Mouse (Mus musculus) ES-Bruce4 (cell line): ENCODE results near the gene Pomc. TPM values are rescaled to one million over a fixed set of nuclear protein-coding genes. Genes with fewer than 3 reads are reported as not detected.
"Not testable (repeated sequence)": the region's sequence is repeated elsewhere in the genome, so short reads cannot be mapped to it uniquely, and the experiment has no call there.

Experiments
- H3K27ac ChIP-seq: 2 replicates; pipeline ENCODE4 v1.5.1; 2012; ENCODE audit warnings: low read length, inconsistent platforms; ENCODE audit not compliant: insufficient read depth
- H3K27me3 ChIP-seq: 2 replicates; pipeline ENCODE4 v1.6.1; 2012; ENCODE audit warnings: mild to moderate bottlenecking, low read length, inconsistent platforms; ENCODE audit not compliant: control insufficient read depth, poor library complexity, insufficient read depth, severe bottlenecking
- H3K36me3 ChIP-seq: 2 replicates; pipeline ENCODE4 v1.6.1; 2012; ENCODE audit warnings: inconsistent platforms, mild to moderate bottlenecking, low read length, moderate library complexity; ENCODE audit not compliant: control insufficient read depth, poor library complexity, insufficient read depth, severe bottlenecking
- H3K4me1 ChIP-seq: one replicate; pipeline ENCODE4 v1.8.1; 2011; ENCODE audit warnings: low read length; ENCODE audit not compliant: control insufficient read depth, insufficient read depth
- H3K4me3 ChIP-seq: 2 replicates; pipeline ENCODE4 v1.5.1; 2011; ENCODE audit warnings: low read depth, mild to moderate bottlenecking, low read length
- H3K9ac ChIP-seq: 2 replicates; pipeline ENCODE4 v1.6.1; 2012; ENCODE audit warnings: low read depth, mild to moderate bottlenecking, inconsistent platforms; ENCODE audit not compliant: poor library complexity, severe bottlenecking
- H3K9me3 ChIP-seq: replicated peaks from 2 replicates; pipeline ENCODE4 v1.6.1; 2012; ENCODE audit warnings: mild to moderate bottlenecking, low read length, inconsistent platforms; ENCODE audit not compliant: control insufficient read depth, poor library complexity, insufficient read depth, severe bottlenecking
- CTCF ChIP-seq: IDR thresholded peaks from one replicate; pipeline ENCODE4 v1.8.1; 2011; ENCODE audit warnings: low read depth, low read length
- EP300 ChIP-seq: IDR thresholded peaks from 2 replicates; pipeline ENCODE4 v1.6.1; 2011; ENCODE audit warnings: low read depth, low read length; ENCODE audit not compliant: insufficient read depth
- POLR2A ChIP-seq: IDR thresholded peaks from one replicate; pipeline ENCODE4 v1.8.1; 2011; ENCODE audit warnings: low read length; ENCODE audit not compliant: insufficient read depth
- polyA plus RNA-seq: library from polyadenylated mRNA; stranded (reverse); fragments of >200 nt; gene quantifications from 2 replicates; pipeline ENCODE4 v1.2.4, GENCODE M21; 2011; ENCODE audit warnings: low read depth; ENCODE audit not compliant: missing spikeins, insufficient read depth, insufficient read length

The Pomc gene
- polyA plus RNA-seq, 1 experiment: not detected

GRCm38 (mm10) chr12:3928841-3929240, 25.9 kb upstream of the Pomc start:
- no peaks in the 10 kb centered on the region for H3K9me3 ChIP-seq

GRCm38 (mm10) chr12:3930090-3930865, 24.5 kb upstream of the Pomc start:
- H3K27me3 ChIP-seq, H3K4me1 ChIP-seq, H3K9me3 ChIP-seq, H3K4me3 ChIP-seq, H3K9ac ChIP-seq, H3K27ac ChIP-seq, H3K36me3 ChIP-seq: not testable (repeated sequence)

More at GRCm38 (mm10) chr12:3928841-3929240, 25.9 kb upstream of the Pomc start:
- H3K4me1 ChIP-seq: no peaks in the 10 kb centered on the region
- H3K27me3 ChIP-seq: no peaks in the 10 kb centered on the region
- no peaks in the 10 kb centered on the region for H3K36me3 ChIP-seq
- H3K27ac ChIP-seq: no peak overlapping the region
- no peak overlapping the region for H3K9ac ChIP-seq
- TF ChIP-seq CTCF (no peak), POLR2A (no peak), EP300 (no peak)
- H3K4me3 ChIP-seq: no peak overlapping the region

- Histone ChIP-seq H3K9ac (no peak overlapping the region), H3K27ac (no peak overlapping the region), H3K9me3 (no peaks in the 10 kb centered on the region), H3K4me3 (no peak overlapping the region), H3K36me3 (no peaks in the 10 kb centered on the region), H3K4me1 (no peaks in the 10 kb centered on the region), H3K27me3 (no peaks in the 10 kb centered on the region)
- TF ChIP-seq POLR2A (no peak), EP300 (no peak), CTCF (no peak)
Observed at GRCm38 (mm10) chr12:3942026-3942425, 12.7 kb upstream of the Pomc start.

- Histone ChIP-seq H3K36me3 (no peaks in the 10 kb centered on the region), H3K9ac (no peak overlapping the region)
Observed at GRCm38 (mm10) chr12:3944454-3945073, 10.2 kb upstream of the Pomc start.

GRCm38 (mm10) chr12:3947503-3947902, 7.2 kb upstream of the Pomc start:
- H3K36me3 ChIP-seq: no peaks in the 10 kb centered on the region
- H3K27me3 ChIP-seq: no peaks in the 10 kb centered on the region
- H3K9ac ChIP-seq: no peak overlapping the region
- H3K4me1 ChIP-seq: no peaks in the 10 kb centered on the region
- peaks cover 3% of the 10 kb centered on the region; the same call in 1 of the 2 replicates for H3K9me3 ChIP-seq
- H3K4me3 ChIP-seq: no peak overlapping the region
- TF ChIP-seq CTCF (no peak), POLR2A (no peak), EP300 (no peak)
- H3K27ac ChIP-seq: no peak overlapping the region

More at GRCm38 (mm10) chr12:3944454-3945073, 10.2 kb upstream of the Pomc start:
- H3K27me3 ChIP-seq: no peaks in the 10 kb centered on the region
- no peak overlapping the region for H3K27ac ChIP-seq
- no peak overlapping the region for H3K4me3 ChIP-seq
- H3K4me1 ChIP-seq: no peaks in the 10 kb centered on the region
- TF ChIP-seq CTCF: no peak
- TF ChIP-seq POLR2A: no peak
- no peak for TF ChIP-seq EP300
- H3K9me3 ChIP-seq: no peaks in the 10 kb centered on the region

- Histone ChIP-seq H3K4me1 (no peaks in the 10 kb centered on the region), H3K9me3 (no peaks in the 10 kb centered on the region)
Observed at GRCm38 (mm10) chr12:3955371-3955770, 620 bp downstream of the Pomc start.

More at GRCm38 (mm10) chr12:3955371-3955770, 620 bp downstream of the Pomc start:
- no peak overlapping the region for H3K27ac ChIP-seq
- no peak overlapping the region for H3K4me3 ChIP-seq
- no peak for TF ChIP-seq CTCF
- TF ChIP-seq EP300: no peak
- TF ChIP-seq POLR2A: no peak
- no peaks in the 10 kb centered on the region for H3K27me3 ChIP-seq
- no peak overlapping the region for H3K9ac ChIP-seq
- no peaks in the 10 kb centered on the region for H3K36me3 ChIP-seq
